Mouse (Mus musculus) adrenal gland, postnatal 25 days (tissue): ENCODE data around the gene Sypl. TPM values are rescaled to one million over a fixed set of nuclear protein-coding genes. Genes with fewer than 3 reads are reported as not detected.
"Not testable (repeated sequence)": the region's sequence is repeated elsewhere in the genome, so short reads cannot be mapped to it uniquely, and the experiment has no call there.

Experiments used
- DNase-seq: peaks from one replicate; pipeline ENCODE4 v3.0.0; 2021; ENCODE audit warnings: mixed read lengths
- total RNA-seq: library from RNA; stranded (reverse); gene quantifications from 2 replicates; pipeline ENCODE4 v1.2.3, GENCODE M21; 2021

The Sypl gene
- total RNA-seq, 1 experiment from 2014 or later: 114 TPM

- DNase-seq: no peak
Measured at GRCm38 (mm10) chr12:32943347-32943746, 10.3 kb upstream of the Sypl start.

GRCm38 (mm10) chr12:32943951-32944350 lies 9.7 kb upstream of the Sypl start:
- DNase-seq: no peak

GRCm38 (mm10) chr12:32944884-32945454 lies 8.7 kb upstream of the Sypl start:
- DNase-seq: no peak

- no peak for DNase-seq
Measured at GRCm38 (mm10) chr12:32946376-32946775, 7.3 kb upstream of the Sypl start.

GRCm38 (mm10) chr12:32952416-32952815 lies 1.3 kb upstream of the Sypl start:
- DNase-seq: peak; percentile 29

GRCm38 (mm10) chr12:32953066-32953465 lies 625 bp upstream of the Sypl start:
- no peak for DNase-seq

- DNase-seq: peak; percentile 79
Measured at GRCm38 (mm10) chr12:32954216-32955021, 728 bp downstream of the Sypl start.

- no peak for DNase-seq
Measured at GRCm38 (mm10) chr12:32955037-32955436, 1.3 kb downstream of the Sypl start.

- DNase-seq: no peak
Measured at GRCm38 (mm10) chr12:32957211-32957610, 3.5 kb downstream of the Sypl start.

GRCm38 (mm10) chr12:32962132-32962531 lies 8.4 kb downstream of the Sypl start:
- DNase-seq: no peak

GRCm38 (mm10) chr12:32963858-32964257 lies 10.2 kb downstream of the Sypl start:
- DNase-seq: no peak

GRCm38 (mm10) chr12:32972287-32972686 lies 18.6 kb downstream of the Sypl start:
- no peak for DNase-seq

GRCm38 (mm10) chr12:32974893-32975292 lies 21.2 kb downstream of the Sypl start:
- DNase-seq: no peak

- DNase-seq: no peak
Measured at GRCm38 (mm10) chr12:32975501-32975900, 21.8 kb downstream of the Sypl start.

GRCm38 (mm10) chr12:32982631-32983030 lies 28.9 kb downstream of the Sypl start:
- no peak for DNase-seq

- no peak for DNase-seq
Measured at GRCm38 (mm10) chr12:32983081-32983480, 29.4 kb downstream of the Sypl start.

- DNase-seq: no peak
Measured at GRCm38 (mm10) chr12:32986284-32986683, 32.6 kb downstream of the Sypl start.

- peak; percentile 12 for DNase-seq
Measured at GRCm38 (mm10) chr12:32989731-32990130, 36.0 kb downstream of the Sypl start.

- no peak for DNase-seq
Measured at GRCm38 (mm10) chr12:32994081-32994480, 40.4 kb downstream of the Sypl start.

- DNase-seq: no peak
Measured at GRCm38 (mm10) chr12:32995081-32995834, 41.6 kb downstream of the Sypl start.

GRCm38 (mm10) chr12:32998766-32999165 lies 45.1 kb downstream of the Sypl start:
- no peak for DNase-seq

GRCm38 (mm10) chr12:32999778-33000177 lies 46.1 kb downstream of the Sypl start:
- not testable (repeated sequence) for DNase-seq

- no peak for DNase-seq
Measured at GRCm38 (mm10) chr12:33000402-33000801, 46.7 kb downstream of the Sypl start.
